ENCODE assay signal across 8 mouse cellular contexts in genomic region chr10:85128453-85128852, GRCm38 (mm10). TPM values are rescaled to one million over a fixed set of nuclear protein-coding genes. Genes with fewer than 3 reads are reported as not detected.
A peak's percentile ranks its signal among the peaks of the same experiment; 100 is the strongest.
DNase-seq lines count a peak whose midpoint lies in the region; ATAC-seq lines count a peak whose summit lies in the region.

No protein-coding gene starts in this region.

- peaks cover 32% of the 10 kb centered on the region; the same call in 1 of the 2 replicates for H3K36me3 ChIP-seq in limb, embryonic 12.5 days
- H3K36me3 ChIP-seq in midbrain, embryonic 12.5 days: peaks cover 16% of the 10 kb centered on the region

- peak; percentile 70 to 74 for ATAC-seq in hematopoietic stem cell, adult 5-6 weeks (replicated peaks in 1 of 2; ENCODE audit: insufficient read depth in 1 of 2, low FRiP score in 2 of 2, low TSS enrichment in 1 of 2, low read depth in 1 of 2, poor library complexity in 2 of 2, severe bottlenecking in 2 of 2)
- ATAC-seq in limb, embryonic 12.5 days (ENCODE audit: insufficient number of reproducible peaks, insufficient read depth, low FRiP score, low TSS enrichment, low read depth): 0 out of 2 replicates have a peak, but pooled peaks have one; percentile 1
- peak; percentile 16; the same call in 1 of the 2 replicates for ATAC-seq in midbrain, embryonic 12.5 days (ENCODE audit: low FRiP score, low read depth)

- peak; percentile 50 for DNase-seq in embryo, embryonic 10 days (ENCODE audit: low spot score)
- DNase-seq in embryo, embryonic 9.5 days (ENCODE audit: extremely low spot score): no peak
- peak; percentile 44 for DNase-seq in c-Kit-positive CD71-negative TER-119-negative erythroid progenitor cells, embryonic 14.5 days (ENCODE audit: low read depth)
- DNase-seq in thymus, postnatal 25 days: peak; percentile 31
- no peak for DNase-seq in ovary, postnatal 14 days (ENCODE audit: low spot score)

- H3K27ac ChIP-seq in limb, embryonic 12.5 days: no peak overlapping the region; the same call in 1 of the 2 replicates
- no peak overlapping the region for H3K27ac ChIP-seq in midbrain, embryonic 12.5 days (replicated peaks)

- peak overlapping the region; percentile 71 for H3K4me3 ChIP-seq in limb, embryonic 12.5 days (replicated peaks)
- H3K4me3 ChIP-seq in midbrain, embryonic 12.5 days: peak overlapping the region; percentile 61

- H3K9ac ChIP-seq in limb, embryonic 12.5 days (replicated peaks): no peak overlapping the region
- no peak overlapping the region for H3K9ac ChIP-seq in midbrain, embryonic 12.5 days (replicated peaks)

- 18% methylated on average over 7 of the region's 7 CpGs for WGBS in limb, embryonic 12.5 days
- WGBS in midbrain, embryonic 12.5 days: 26% methylated on average over 7 of the region's 7 CpGs

- peaks cover 6% of the 10 kb centered on the region for H3K4me1 ChIP-seq in limb, embryonic 12.5 days (replicated peaks)
- peaks cover 11% of the 10 kb centered on the region for H3K4me1 ChIP-seq in midbrain, embryonic 12.5 days

- H3K4me2 ChIP-seq in limb, embryonic 12.5 days: peak overlapping the region; percentile 67
- H3K4me2 ChIP-seq in midbrain, embryonic 12.5 days (replicated peaks): peak overlapping the region; percentile 71

- no peaks in the 10 kb centered on the region for H3K9me3 ChIP-seq in limb, embryonic 12.5 days
- no peaks in the 10 kb centered on the region for H3K9me3 ChIP-seq in midbrain, embryonic 12.5 days

- H3K27me3 ChIP-seq in limb, embryonic 12.5 days: no peaks in the 10 kb centered on the region
- H3K27me3 ChIP-seq in midbrain, embryonic 12.5 days: no peaks in the 10 kb centered on the region

RNA-seq across cellular contexts. Expression of gene Mterf2, which starts 0.6 kb away (rescaled TPM):
- 18.2 and 34.0 TPM in 2 replicates for total RNA-seq in hematopoietic stem cell, adult 5-6 weeks (2017)
- 25.1 and 25.6 TPM in 2 replicates for polyA plus RNA-seq in limb, embryonic 12.5 days (2016; fragmentation: Nextera tagmentation; extraction: Ambion mirVana)
- polyA plus RNA-seq in midbrain, embryonic 12.5 days (2016; fragmentation: Nextera tagmentation; extraction: Ambion mirVana): 35.5 and 37.2 TPM in 2 replicates

RNA-seq across cellular contexts. Expression of gene Tmem263, which starts 26.0 kb away (rescaled TPM):
- total RNA-seq in hematopoietic stem cell, adult 5-6 weeks (2017): 21.8 and 26.0 TPM in 2 replicates
- 106 and 109 TPM in 2 replicates for polyA plus RNA-seq in limb, embryonic 12.5 days (2016; fragmentation: Nextera tagmentation; extraction: Ambion mirVana)
- polyA plus RNA-seq in midbrain, embryonic 12.5 days (2016; fragmentation: Nextera tagmentation; extraction: Ambion mirVana): 61.6 and 65.9 TPM in 2 replicates

RNA-seq across cellular contexts. Expression of gene Fhl4, which starts 26.2 kb away (rescaled TPM):
- 2.2 and 2.7 TPM in 2 replicates for total RNA-seq in hematopoietic stem cell, adult 5-6 weeks (2017)
- polyA plus RNA-seq in limb, embryonic 12.5 days (2016; fragmentation: Nextera tagmentation; extraction: Ambion mirVana): 0.79 and 0.95 TPM in 2 replicates
- polyA plus RNA-seq in midbrain, embryonic 12.5 days (2016; fragmentation: Nextera tagmentation; extraction: Ambion mirVana): 1.6 and 2.0 TPM in 2 replicates

RNA-seq across cellular contexts. Expression of gene Cry1, which starts 56.4 kb away (rescaled TPM):
- 12.4 and 15.2 TPM in 2 replicates for total RNA-seq in hematopoietic stem cell, adult 5-6 weeks (2017)
- 43.0 and 44.8 TPM in 2 replicates for polyA plus RNA-seq in limb, embryonic 12.5 days (2016; fragmentation: Nextera tagmentation; extraction: Ambion mirVana)
- 37.9 and 39.0 TPM in 2 replicates for polyA plus RNA-seq in midbrain, embryonic 12.5 days (2016; fragmentation: Nextera tagmentation; extraction: Ambion mirVana)

Comparison
In these comparisons a context has a peak if more than half of its experiments do, and no peak if none do; other contexts are left out.
1. DNase-seq: peak in embryo, embryonic 10 days (single experiment), c-Kit-positive CD71-negative TER-119-negative erythroid progenitor cells, embryonic 14.5 days (single experiment) and thymus, postnatal 25 days (single experiment); none in embryo, embryonic 9.5 days (single experiment) and ovary, postnatal 14 days (single experiment).
2. ATAC-seq: peak in every context shown above with its lines; median percentile 72 in hematopoietic stem cell, adult 5-6 weeks; 16 in midbrain, embryonic 12.5 days; 1 in limb, embryonic 12.5 days.